Comparison of ENCODE assay signal across 7 mouse cellular contexts in the genomic region with DNA sequence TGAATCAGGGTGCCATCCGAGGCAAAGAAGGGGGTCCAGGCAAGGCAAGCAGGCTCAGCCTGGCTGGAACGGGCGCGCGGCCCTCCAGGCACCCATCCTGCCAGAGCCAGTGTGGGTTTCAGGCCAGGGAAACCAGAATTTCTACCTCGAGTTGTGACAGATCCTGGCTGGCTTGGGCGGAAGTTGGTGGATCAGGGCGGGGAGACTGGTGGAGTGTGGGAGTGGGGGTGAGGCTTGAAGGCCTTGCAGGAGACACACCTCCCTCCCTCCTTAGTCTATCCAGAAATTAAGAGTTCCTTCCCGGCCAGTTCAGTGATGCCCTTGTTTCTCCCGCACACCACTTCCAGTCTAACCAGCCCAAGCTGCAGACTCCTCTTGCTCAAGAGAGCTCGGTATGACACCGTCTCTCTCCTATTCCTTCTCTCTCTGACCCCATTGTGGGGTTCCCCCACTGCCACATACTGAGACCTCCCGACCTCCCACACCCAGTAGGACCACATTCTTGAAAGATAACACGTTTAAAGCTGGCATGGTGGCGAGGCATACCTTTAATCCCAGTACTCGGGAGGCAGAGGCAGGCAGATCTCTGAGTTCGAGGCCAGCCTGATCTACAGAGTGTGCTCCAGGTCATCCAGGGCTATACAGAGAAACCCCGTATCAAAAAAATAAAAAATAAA. TPM values are rescaled to one million over a fixed set of nuclear protein-coding genes. Genes with fewer than 3 reads are reported as not detected.
DNase-seq lines count a peak whose midpoint lies in the region; ATAC-seq and TF ChIP-seq lines count a peak whose summit lies in the region.

No protein-coding gene starts in this region.

- no peak for TF ChIP-seq CTCF in thymus, adult 2 months (IDR thresholded peaks at IDR 0.05; ENCODE audit: borderline replicate concordance, control insufficient read depth, extremely low read depth, insufficient read depth, low read length, poor library complexity)

- H3K4me1 ChIP-seq in thymus, adult 2 months (replicated peaks; ENCODE audit: control insufficient read depth, insufficient read depth, low read length) = peaks cover 62% of the 10 kb centered on the region
- peaks cover 10% of the 10 kb centered on the region for H3K4me1 ChIP-seq in lung, embryonic 15.5 days

- 69% methylated on average over 18 of the region's 18 CpGs for WGBS in thymus, adult 2 months
- WGBS in lung, embryonic 15.5 days = 64% methylated on average over 18 of the region's 18 CpGs

- no peaks in the 10 kb centered on the region for H3K27me3 ChIP-seq in thymus, adult 2 months (ENCODE audit: control insufficient read depth, insufficient read depth, low read length)
- H3K27me3 ChIP-seq in lung, embryonic 15.5 days = peaks cover 14% of the 10 kb centered on the region

- ATAC-seq in lung, embryonic 15.5 days (ENCODE audit: borderline replicate concordance, extremely low read depth, low FRiP score, low TSS enrichment) = no peak

- no peak overlapping the region for H3K4me2 ChIP-seq in lung, embryonic 15.5 days

- H3K9ac ChIP-seq in lung, embryonic 15.5 days = no peak overlapping the region

- no peak overlapping the region; the same call in 1 of the 2 replicates for H3K27ac ChIP-seq in thymus, adult 2 months (ENCODE audit: control insufficient read depth, insufficient read depth, low read length)
- H3K27ac ChIP-seq in lung, embryonic 15.5 days = peak overlapping the region; percentile 42; the same call in 1 of the 2 replicates

- H3K4me3 ChIP-seq in thymus, adult 2 months (ENCODE audit: control insufficient read depth, insufficient read depth, low read length) = peak overlapping the region; percentile 2
- no peak overlapping the region for H3K4me3 ChIP-seq in lung, embryonic 15.5 days

- no peaks in the 10 kb centered on the region for H3K36me3 ChIP-seq in thymus, adult 2 months (ENCODE audit: control insufficient read depth, insufficient read depth, low read length)
- no peaks in the 10 kb centered on the region for H3K36me3 ChIP-seq in lung, embryonic 15.5 days

- no peak for TF ChIP-seq POLR2A in thymus, adult 2 months (IDR thresholded peaks at IDR 0.05; ENCODE audit: control insufficient read depth, extremely low read depth, insufficient read depth, low read length, poor library complexity)

- intact Hi-C loops in left cerebral cortex, postnatal 10 days (cut with DNase I) = no loop called here

- DNase-seq in thymus, adult 2 months = no peak
- no peak for DNase-seq in thymus, postnatal 10 days (ENCODE audit: low spot score in 2 of 2)
- DNase-seq in kidney, adult 18-20 months = peak; percentile 75
- peak; percentile 61 for DNase-seq in yolk sac, embryonic 10.5 days (ENCODE audit: low spot score)
- DNase-seq in cerebellum, adult 8-10 months = no peak
- no peak for DNase-seq in left cerebral cortex, postnatal 10 days (ENCODE audit: extremely low spot score in 1 of 2, low spot score in 2 of 2)

- H3K9me3 ChIP-seq in lung, embryonic 15.5 days = no peaks in the 10 kb centered on the region

RNA-seq across cellular contexts. Expression of gene Sema4a, which starts 5.3 kb away (rescaled TPM):
- 99.3 and 109 TPM in 2 replicates for polyA plus RNA-seq in thymus, adult 2 months (2012; rRNA removed)
- 4.5 and 5.3 TPM in 2 replicates for polyA plus RNA-seq in lung, embryonic 15.5 days (2015; fragmentation: Nextera tagmentation; extraction: Ambion mirVana)
- 10 to 100 TPM; 46.5 to 52.6 TPM for total RNA-seq in left cerebral cortex, postnatal 10 days (2021)

RNA-seq across cellular contexts. Expression of gene Slc25a44, which starts 30.8 kb away (rescaled TPM):
- polyA plus RNA-seq in thymus, adult 2 months (2012; rRNA removed) = 30.8 and 32.5 TPM in 2 replicates
- polyA plus RNA-seq in lung, embryonic 15.5 days (2015; fragmentation: Nextera tagmentation; extraction: Ambion mirVana) = 13.9 and 14.8 TPM in 2 replicates
- 10 to 100 TPM; 60.3 to 62.5 TPM for total RNA-seq in left cerebral cortex, postnatal 10 days (2021)

RNA-seq across cellular contexts. Expression of gene Pmf1, which starts 45.6 kb away (rescaled TPM):
- 138 and 151 TPM in 2 replicates for polyA plus RNA-seq in thymus, adult 2 months (2012; rRNA removed)
- polyA plus RNA-seq in lung, embryonic 15.5 days (2015; fragmentation: Nextera tagmentation; extraction: Ambion mirVana) = 158 and 164 TPM in 2 replicates
- total RNA-seq in left cerebral cortex, postnatal 10 days (2021) = 10 to 100 TPM; 10.3 to 11.5 TPM

RNA-seq across cellular contexts. Expression of gene Lmna, which starts 54.0 kb away (rescaled TPM):
- polyA plus RNA-seq in thymus, adult 2 months (2012; rRNA removed) = 59.3 and 61.1 TPM in 2 replicates
- polyA plus RNA-seq in lung, embryonic 15.5 days (2015; fragmentation: Nextera tagmentation; extraction: Ambion mirVana) = 111 and 121 TPM in 2 replicates
- total RNA-seq in left cerebral cortex, postnatal 10 days (2021) = 10 to 100 TPM; 47.2 to 48.6 TPM

Comparison
In these comparisons a context has a peak if more than half of its experiments do, and no peak if none do; other contexts are left out.
1. DNase-seq: peak in kidney, adult 18-20 months (single experiment) and yolk sac, embryonic 10.5 days (single experiment); none in thymus, adult 2 months (single experiment), thymus, postnatal 10 days (0 of 2), cerebellum, adult 8-10 months (single experiment) and left cerebral cortex, postnatal 10 days (0 of 2).
2. RNA of gene Sema4a, which starts 5.3 kb away (polyA plus RNA-seq): 99.3 to 109 TPM in thymus, adult 2 months; 4.5 to 5.3 TPM in lung, embryonic 15.5 days; every median in the first group is over 10 times any median in the second.